Mouse (Mus musculus): ENCODE measurements around the gene Sorbs1.

The Sorbs1 gene

GRCm38 (mm10) chr19:40376566-40377281 lies 136.9 kb downstream of the Sorbs1 start:
- DNase-seq (ENCODE audit: low spot score in 2 of 2) = no peak

- no peak for DNase-seq (ENCODE audit: low spot score in 2 of 2)
Observed at GRCm38 (mm10) chr19:40374720-40375119, 138.9 kb downstream of the Sorbs1 start.

DNA sequence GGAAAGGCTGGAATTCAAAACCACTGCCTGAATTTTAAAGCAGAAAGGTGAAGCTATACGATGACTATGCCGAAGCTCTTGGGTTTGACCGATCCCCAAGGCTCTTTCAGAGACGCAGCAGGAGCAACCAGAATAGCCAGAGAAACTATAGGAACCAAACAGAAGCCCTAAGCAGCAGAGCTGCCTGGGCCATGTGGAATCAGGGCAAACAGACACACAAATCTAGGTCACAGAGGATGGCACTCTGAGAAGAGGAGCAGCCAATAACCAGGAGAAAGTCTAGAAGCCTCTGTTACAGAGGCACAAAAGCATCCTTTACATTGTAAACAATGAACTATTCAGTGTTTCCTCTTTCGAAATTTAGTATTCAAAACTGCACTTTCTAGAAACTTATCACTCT lies 140.9 kb downstream of the Sorbs1 start:
- DNase-seq (ENCODE audit: low spot score in 2 of 2) = no peak

GRCm38 (mm10) chr19:40371866-40372265 lies 141.7 kb downstream of the Sorbs1 start:
- DNase-seq (ENCODE audit: low spot score in 2 of 2) = no peak

DNA sequence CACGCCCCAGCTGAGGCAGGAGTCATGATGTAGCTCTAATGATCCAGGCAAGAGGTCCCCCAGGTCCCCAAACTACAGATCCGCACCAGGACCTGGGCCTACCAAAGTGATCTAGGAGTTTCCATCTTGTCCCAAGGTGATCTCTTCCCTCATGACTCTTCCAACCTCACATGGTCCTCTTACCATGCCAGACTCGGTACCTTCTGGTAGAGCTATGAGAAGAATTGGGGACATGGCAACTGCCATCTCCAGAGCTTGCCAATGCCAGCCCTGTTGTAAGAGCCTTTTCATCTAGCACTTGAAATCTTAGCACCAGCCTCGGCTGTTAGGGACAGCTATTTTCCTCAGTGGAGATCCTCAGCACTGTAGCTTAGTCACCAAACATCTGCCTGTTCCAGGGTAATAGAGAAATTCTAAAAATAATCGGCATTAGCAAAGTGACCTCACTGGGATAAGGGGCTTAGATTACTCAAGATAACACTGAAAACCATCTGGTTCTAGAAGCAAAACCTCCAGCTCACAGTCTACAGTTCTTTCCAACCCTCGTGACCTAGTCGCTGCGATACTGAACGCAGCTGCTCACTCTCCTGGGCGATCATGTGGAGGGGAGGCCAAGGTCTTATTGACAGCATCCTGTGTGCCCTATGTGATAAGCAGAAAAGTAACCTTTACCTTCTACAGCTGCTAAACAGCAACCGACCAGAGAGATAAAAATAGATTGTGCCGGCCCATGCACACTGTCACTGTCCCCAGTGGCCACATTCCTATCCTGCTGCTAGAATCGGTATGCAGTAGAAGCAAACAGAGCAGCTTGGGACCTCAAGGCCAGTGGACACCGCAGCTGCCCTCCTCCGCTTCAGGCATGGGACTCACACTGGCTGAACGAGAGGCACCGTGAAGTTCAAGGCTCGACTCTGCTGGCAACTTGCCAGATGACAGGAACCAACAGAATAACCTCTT lies 143.4 kb downstream of the Sorbs1 start:
- DNase-seq (ENCODE audit: low spot score in 2 of 2) = no peak

GRCm38 (mm10) chr19:40368517-40368916 lies 145.1 kb downstream of the Sorbs1 start:
- DNase-seq (ENCODE audit: low spot score in 2 of 2) = no peak

DNA sequence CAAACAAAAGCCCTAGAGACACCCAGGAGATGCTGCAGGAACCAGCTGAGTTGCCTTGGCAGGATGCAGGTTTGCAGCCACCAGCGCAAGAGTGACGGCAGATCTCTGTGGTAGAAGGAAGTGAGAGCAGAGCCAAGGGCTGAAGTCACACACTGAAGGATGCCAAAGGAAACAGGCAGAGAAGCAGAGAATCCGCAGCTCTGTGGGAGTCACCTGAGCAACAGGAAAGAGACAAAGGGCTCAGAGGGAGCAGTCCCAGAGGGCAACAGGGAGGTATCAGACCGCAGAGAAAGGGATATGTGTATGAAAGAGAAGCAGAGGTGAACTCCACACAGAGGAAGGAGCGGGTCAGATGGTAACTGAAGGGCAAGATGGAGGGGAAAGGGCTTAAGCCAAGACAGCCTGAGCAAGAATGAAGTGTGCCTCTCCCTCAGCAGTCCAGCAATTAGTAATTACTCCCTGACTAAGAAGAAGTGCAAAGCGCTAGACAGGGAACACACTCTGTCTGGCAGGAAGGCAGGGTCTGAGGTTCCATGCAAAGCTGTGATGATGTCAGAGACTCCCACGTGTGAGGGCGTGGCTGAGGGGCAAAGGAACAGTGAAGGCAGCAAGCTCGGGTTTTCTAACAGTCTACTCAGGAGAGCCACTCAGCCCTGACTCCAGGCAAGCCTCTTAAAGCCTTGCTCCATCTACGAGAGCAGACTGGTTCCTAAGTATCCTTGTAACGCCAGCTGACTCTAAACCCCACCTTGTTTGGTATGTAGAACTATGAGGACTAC lies 147.2 kb downstream of the Sorbs1 start:
- peak; percentile 58 to 63 for DNase-seq (ENCODE audit: low spot score in 2 of 2)

DNA sequence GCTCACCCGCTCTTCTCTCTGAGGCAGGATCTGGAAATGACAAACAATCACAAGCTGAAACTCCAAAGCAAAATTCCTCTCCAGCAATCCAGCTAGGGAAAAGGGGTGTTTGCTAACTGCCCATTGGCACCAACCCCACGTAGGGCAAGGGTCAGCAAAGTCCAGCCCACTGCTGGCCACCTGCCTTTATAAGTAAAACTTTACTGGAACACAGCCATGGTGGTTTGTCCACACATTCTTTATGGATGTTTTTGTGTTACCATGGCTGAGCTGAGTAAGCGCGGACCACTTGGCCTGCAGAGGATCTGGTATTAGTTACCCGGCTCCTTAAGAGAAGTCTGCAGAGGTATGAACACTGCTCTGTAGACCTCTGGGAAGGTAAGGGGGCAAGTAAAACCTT lies 148.4 kb downstream of the Sorbs1 start:
- no peak for DNase-seq (ENCODE audit: low spot score in 2 of 2)

GRCm38 (mm10) chr19:40363447-40363846 lies 150.1 kb downstream of the Sorbs1 start:
- DNase-seq (ENCODE audit: low spot score in 2 of 2) = no peak

DNA sequence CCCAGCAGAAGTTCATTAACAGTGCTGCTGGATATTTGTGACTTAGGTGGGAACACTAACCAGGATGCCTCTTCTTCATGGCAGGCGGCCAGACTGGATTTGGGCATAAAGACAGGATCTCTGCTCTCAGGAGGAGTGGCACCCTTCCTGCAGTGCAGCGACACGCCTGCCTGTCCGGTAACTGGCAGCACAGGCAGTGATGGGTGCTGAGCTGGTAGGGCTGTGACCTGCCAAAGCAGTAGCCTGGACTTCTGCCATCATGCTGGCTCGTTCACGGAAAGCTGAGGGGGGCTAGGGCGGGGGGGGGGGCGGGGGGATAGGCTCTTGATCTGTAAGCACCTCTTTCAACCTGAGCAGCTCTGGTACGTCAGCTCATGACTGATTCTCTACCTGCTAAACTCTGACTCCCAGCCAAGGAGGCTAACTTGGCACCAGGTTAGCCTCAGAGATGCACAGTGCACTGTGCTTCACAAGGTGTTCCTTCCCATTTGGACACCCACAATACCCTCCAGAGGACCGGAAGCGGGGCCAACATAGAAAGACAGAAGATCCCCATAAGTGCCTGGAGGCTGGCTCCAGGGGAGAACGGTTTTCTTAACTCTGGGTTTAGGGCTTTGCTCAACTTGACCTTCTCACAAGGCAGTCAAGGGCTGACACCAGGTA lies 151.2 kb downstream of the Sorbs1 start:
- no peak for DNase-seq (ENCODE audit: low spot score in 2 of 2)

GRCm38 (mm10) chr19:40359712-40360394 lies 153.7 kb downstream of the Sorbs1 start:
- DNase-seq (ENCODE audit: low spot score in 2 of 2) = no peak

GRCm38 (mm10) chr19:40356536-40357522 lies 156.8 kb downstream of the Sorbs1 start:
- no peak for DNase-seq (ENCODE audit: low spot score in 2 of 2)

DNA sequence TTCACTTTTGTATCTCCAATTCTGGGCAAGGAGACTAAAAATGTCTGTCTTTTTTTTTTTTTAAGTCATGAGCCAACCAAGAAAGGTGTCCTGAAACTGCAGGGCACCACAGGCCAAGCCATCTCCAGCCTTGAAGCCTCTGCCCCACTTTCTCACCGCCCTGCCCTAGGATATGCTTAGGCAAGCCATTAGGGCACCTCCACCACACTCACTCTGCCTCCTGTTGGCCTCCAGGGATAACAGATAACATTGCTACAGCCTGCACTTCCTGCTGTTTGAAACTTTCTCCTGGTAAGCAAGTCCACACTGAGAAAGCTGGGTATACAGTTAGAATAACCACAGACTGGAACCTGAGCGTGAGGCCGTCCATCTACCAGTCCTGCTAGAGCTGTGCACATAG lies 158.5 kb downstream of the Sorbs1 start:
- DNase-seq (ENCODE audit: low spot score in 2 of 2) = no peak

GRCm38 (mm10) chr19:40352006-40352405 lies 161.6 kb downstream of the Sorbs1 start:
- no peak for DNase-seq (ENCODE audit: low spot score in 2 of 2)

DNA sequence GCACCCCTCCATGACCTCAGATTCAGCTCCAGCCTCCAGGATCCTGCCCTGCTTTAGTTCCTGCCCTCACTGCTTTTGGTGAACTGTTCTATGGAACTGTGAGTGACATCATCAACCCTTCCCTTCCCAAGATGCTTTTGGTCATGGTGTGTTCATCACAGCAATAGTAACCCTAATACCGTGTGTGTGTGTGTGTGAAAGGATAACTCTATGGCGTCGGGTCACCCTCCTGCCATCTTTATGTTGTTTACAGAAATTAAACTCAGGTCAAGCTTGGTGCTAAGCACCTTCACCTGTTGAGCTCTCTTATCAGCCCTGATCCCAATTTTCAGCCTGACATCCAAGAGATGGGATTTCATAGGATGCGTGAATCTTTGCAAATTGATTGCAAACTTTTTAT lies 162.7 kb downstream of the Sorbs1 start:
- no peak for DNase-seq (ENCODE audit: low spot score in 2 of 2)

DNA sequence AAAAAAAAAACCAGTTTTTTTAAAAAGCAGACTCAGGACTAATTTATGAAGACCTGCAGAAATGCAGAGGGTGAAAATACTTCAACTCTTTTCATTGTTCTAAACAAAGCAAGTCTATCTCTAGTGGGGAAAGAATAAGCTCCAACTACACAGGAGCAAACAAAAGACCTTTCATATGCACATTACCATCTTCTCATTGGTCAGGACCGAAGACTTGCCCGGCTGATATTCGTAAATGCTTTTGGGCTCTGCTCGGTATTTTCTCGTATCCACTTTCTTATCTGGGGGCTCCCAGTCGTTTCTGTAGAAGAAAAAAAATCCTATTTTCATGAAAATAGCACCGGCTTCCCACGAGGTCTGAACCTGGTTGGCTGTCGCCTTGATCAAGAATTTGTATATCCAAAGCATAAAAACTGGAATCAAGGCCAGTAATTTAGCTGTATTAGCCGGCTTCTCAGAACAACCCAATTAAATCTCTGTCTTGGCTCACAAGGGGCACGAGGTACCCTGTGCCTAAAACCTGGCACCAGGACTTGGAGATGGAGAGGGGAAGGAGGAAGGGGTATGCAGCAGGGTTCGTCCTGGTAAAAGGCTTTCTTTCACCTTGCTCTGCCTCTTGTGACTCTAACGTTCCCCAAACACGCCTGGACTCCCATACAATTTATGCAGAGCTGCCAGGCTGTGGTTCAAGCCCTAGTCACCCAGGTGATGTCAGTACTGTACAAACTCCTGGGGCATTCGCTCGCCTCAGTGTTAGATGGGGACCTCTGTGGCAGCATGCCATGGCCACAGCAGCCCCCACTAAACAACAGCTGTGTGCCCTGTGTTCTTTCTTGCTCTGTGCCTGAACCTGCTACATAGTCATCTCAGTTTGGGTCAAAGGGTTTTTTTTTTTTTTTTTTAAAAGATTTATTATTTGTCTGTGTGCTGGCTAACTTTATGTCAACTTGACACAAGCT lies 163.6 kb downstream of the Sorbs1 start:
- no peak for DNase-seq (ENCODE audit: low spot score in 2 of 2)

- no peak for DNase-seq (ENCODE audit: low spot score in 2 of 2)
Observed at GRCm38 (mm10) chr19:40349281-40349680, 164.3 kb downstream of the Sorbs1 start.

DNA sequence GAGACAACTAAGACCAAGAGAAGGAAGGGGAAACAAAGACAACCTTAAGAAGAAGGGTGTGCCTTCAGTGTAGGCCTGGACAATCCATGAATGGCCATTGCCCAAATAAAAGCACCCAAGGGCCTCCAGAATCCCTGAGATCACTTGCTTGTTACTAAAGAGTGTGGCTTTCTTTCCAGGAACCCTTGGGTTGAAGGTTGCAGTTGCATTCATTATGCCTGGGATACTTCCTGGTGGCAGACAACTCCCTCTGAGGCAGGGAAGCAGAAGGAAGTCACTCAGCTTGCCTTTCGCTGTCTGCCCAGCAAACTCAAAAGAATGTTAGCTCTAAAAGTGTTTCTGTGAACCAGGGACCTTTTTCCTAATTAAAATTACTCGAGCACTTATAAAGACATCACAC lies 164.9 kb downstream of the Sorbs1 start:
- no peak for DNase-seq (ENCODE audit: low spot score in 2 of 2)

DNA sequence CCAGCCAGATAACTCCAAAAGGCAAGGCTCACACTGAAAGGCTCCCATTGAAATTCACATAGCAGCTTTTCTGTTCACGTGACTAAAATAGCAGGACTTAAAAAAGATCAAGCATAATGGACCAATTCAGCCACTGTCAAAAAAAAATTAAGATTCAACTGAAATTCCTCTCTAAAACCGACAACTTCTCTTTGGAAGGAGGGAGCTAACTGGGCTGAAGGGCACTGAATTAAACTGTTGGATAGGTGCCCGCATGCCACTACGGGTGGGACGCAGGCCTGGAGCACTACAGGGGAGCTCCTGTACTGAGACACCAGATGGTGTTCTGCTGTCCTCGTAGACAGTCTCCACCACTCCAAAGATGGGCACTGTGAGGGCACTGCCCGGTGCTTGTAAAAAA lies 165.4 kb downstream of the Sorbs1 start:
- DNase-seq (ENCODE audit: low spot score in 2 of 2) = no peak

All from spleen, postnatal 36 days (tissue).